Mouse (Mus musculus) adrenal gland, adult 8-10 months (tissue): ENCODE results near the gene Hdac4. TPM values are rescaled to one million over a fixed set of nuclear protein-coding genes. Genes with fewer than 3 reads are reported as not detected.
A peak's percentile ranks its signal among the peaks of the same experiment; 100 is the strongest.

Experiments used
- DNase-seq: peaks from one replicate; pipeline ENCODE4 v3.0.0; 2022
- total RNA-seq, 4 experiments: library from RNA; stranded (reverse); gene quantifications; 2 replicates each; pipeline ENCODE4 v1.2.4; 2022

Hdac4 gene
- total RNA-seq, 4 experiments from 2014 or later = 94.2 to 128 (median 101) TPM

GRCm38 (mm10) chr1:92129751-92130150 lies 65.7 kb downstream of the Hdac4 start:
- DNase-seq = no peak

- DNase-seq = no peak
Measured at GRCm38 (mm10) chr1:92127785-92128184, 67.7 kb downstream of the Hdac4 start.

- no peak for DNase-seq
Measured at GRCm38 (mm10) chr1:92127366-92127765, 68.1 kb downstream of the Hdac4 start.

- DNase-seq = no peak
Measured at GRCm38 (mm10) chr1:92124497-92125201, 70.8 kb downstream of the Hdac4 start.

DNA sequence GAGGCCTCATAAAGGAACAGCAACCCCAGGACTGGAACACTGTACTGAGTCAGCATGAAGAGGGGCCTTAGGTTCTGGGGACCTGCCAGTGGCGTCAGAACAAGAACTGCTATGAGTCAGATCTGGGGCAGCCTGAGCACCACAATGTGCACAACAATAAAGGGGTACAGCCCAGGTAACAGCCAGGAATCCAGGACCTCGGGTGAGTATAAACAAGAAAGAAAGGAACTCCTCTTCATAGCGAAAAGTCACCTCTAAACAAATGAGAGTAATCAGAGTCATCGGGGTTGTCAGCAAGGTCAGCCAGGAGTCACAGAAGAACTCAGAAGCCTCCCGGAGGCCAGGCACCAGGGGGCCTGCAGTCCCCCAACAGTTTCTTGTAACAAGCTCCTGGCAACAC lies 76.2 kb downstream of the Hdac4 start:
- DNase-seq = no peak

DNA sequence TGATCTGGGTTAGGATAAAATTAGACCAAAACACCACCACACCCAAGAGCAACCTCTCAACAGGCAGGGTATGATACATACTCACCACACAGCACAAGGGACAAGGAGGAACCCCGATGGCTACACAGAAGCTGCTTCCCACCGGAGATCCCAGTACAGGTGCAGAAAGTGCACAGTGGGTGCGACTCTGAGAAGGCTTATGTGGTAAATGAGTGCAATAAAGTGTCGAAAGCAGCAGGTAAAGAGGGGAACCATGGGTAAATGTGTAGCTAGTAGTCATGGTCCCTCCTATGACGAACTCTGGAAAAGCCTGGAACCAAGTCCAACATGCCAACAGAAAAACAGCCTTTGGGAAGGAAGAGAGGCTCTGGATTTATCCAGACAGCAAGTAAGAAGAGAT lies 77.9 kb downstream of the Hdac4 start:
- no peak for DNase-seq

- no peak for DNase-seq
Measured at GRCm38 (mm10) chr1:92116169-92116568, 79.3 kb downstream of the Hdac4 start.

GRCm38 (mm10) chr1:92114091-92114490 lies 81.4 kb downstream of the Hdac4 start:
- no peak for DNase-seq

DNA sequence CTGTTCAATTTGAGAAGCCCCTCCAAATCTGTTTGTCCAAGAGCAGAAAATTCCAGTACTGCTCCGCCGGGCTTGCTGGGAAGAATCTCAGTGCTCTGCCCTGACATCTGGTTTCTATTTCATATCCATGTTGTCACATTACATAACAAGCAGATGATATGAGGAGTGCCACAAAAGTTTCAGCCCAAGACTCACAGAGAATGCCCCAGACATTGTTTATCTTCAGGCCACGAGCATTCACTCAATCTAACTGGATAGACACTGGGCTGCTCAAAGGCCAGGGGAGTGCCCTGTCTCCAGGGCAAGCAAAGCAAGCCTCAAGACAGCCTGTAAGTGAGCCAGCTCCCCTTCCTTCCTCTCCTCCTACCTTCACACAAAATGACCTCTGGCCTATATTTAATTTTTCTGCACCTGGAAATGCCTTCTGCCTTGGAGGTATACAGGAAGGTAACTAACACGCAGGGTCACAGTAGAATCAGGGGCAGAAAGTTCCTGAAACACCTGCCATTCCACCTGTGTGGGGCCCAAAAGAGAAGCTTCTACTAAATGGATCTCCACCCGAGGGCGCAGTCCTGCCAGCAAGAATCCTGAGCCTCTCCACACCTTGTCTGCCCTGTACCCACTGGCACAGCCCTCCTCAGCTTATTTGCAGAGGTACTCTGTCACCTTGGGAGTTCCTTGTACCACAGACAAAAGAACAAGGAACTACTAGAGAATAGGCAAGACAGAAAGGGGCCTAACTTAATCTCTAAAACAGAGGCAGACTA lies 82.1 kb downstream of the Hdac4 start:
- no peak for DNase-seq

DNA sequence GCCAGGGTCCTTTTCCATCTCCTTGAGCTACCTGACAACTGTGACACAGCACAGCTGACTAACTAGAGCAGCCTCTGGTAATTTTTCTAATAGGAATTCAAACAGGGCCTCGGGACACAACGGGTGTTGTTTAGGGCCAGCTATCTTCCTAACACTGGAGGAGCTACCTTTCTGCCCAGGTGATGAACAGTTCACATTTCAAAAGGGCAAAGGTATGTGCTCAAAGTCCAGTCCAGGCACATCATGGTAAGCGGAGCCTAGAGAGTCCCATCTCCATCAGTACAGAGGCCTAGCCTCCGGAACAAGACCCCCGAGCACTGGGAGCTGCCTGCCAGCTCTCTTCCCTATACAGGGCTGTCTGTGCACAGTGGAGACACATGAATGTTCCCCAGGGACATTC lies 82.9 kb downstream of the Hdac4 start:
- DNase-seq = no peak

GRCm38 (mm10) chr1:92111551-92111950 lies 83.9 kb downstream of the Hdac4 start:
- no peak for DNase-seq

- DNase-seq = no peak
Measured at GRCm38 (mm10) chr1:92111026-92111425, 84.5 kb downstream of the Hdac4 start.

- DNase-seq = no peak
Measured at GRCm38 (mm10) chr1:92109221-92109620, 86.3 kb downstream of the Hdac4 start.

DNA sequence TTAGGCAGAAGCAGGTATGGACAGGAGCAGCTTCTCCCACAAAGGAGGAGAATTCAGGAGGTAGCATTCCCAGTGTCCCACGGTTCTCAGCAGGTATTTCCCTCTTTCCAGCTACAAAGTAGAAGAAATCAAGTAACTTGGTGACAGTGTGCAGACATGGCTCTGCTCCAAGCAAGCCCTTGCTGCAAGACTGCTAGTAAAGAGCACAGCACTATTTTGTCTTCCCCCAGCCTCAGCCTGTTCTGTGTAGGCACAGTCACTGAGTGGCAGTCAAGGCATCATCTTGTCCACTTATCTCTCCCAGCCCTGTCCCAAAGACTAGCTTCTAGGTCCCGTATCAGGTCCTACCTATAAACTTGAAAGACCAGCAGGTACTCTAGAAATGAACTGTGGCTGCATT lies 86.9 kb downstream of the Hdac4 start:
- DNase-seq = no peak

DNA sequence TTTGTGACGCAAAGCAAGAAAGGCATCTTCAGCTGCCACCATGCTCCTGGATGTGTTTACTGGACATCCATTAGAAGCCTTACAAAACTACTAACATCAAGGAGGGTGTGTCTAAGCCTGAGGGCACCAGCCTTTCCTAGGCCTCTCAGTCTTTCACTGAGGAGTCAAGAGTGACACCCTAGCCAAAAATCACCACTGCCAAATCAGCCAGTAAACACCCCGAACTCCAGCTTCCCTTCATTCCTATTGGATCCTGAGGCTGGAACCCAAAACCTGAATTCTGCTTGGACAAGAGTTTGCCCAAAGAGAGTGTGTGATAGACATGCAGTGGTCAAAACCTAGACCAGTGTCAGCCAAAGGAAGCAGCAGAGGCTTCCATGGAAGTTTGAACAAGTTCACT lies 87.5 kb downstream of the Hdac4 start:
- DNase-seq = no peak

DNA sequence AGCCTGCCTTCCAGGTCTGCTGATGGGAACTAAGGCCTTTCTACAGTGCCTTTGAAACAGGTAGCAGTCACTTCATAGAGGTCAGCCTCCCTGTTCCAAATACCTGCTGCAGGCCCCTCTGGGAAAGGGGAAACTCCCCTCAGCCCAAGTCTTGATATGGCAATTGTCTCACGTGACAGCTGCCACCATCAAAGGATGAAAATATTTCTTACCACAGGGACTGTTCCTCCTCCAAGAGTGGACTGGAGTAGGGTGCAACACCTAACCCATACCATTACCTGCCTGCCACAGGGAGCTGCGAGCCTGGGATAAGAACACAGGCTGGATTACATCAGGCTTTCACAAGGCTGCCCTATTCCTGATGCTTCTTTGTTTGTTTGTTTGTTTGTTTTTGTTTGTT lies 88.0 kb downstream of the Hdac4 start:
- DNase-seq = no peak

- no peak for DNase-seq
Measured at GRCm38 (mm10) chr1:92106486-92107160, 88.9 kb downstream of the Hdac4 start.

- DNase-seq = peak; percentile 62
Measured at GRCm38 (mm10) chr1:92104718-92105117, 90.8 kb downstream of the Hdac4 start.

GRCm38 (mm10) chr1:92103971-92104370 lies 91.5 kb downstream of the Hdac4 start:
- DNase-seq = no peak

DNA sequence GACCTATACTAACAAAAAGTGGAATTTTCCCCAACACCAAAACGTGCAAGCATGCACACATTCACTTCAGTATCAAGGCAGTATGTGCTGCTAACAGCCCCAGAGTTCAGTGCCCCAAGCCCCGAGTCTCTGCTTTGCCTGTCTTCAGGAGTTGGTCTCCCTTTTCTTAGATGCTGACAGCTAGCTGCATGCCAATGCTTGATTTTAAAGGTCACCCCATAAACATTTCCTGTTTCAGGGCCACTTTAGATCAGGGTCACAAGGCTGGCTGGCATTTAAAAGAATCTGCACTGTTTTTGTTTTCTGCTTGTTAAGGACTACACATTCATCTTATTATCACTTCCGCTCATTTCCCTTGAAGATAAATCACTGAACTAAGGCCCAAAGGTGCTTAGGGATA lies 92.1 kb downstream of the Hdac4 start:
- no peak for DNase-seq

- no peak for DNase-seq
Measured at GRCm38 (mm10) chr1:92102825-92103224, 92.7 kb downstream of the Hdac4 start.

DNA sequence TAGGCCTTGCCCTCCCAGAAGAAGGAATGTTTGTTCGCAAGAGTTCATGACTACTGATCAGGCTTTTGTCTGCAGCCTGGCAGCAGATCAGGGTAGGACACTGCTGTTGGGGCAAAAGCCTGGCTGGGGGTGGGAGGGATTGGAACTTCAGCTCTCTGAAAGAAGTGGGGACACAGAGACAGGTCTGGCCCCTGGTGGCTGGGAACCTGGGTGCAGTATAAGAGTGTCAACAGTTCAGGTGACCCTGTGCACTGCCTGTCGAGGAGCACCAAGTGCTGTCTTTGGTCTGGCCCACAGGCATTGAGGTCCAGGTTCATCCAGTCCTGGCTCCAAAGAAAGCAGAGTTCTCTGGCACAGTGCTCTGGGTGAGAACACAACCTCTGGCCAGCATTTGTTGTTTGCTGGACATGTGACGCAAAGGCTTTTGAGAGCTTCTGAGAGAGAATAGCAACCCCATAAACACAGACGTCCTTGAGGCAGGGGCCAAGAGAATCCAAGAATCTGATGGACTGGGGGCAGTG lies 95.1 kb downstream of the Hdac4 start:
- DNase-seq = peak; percentile 80

DNA sequence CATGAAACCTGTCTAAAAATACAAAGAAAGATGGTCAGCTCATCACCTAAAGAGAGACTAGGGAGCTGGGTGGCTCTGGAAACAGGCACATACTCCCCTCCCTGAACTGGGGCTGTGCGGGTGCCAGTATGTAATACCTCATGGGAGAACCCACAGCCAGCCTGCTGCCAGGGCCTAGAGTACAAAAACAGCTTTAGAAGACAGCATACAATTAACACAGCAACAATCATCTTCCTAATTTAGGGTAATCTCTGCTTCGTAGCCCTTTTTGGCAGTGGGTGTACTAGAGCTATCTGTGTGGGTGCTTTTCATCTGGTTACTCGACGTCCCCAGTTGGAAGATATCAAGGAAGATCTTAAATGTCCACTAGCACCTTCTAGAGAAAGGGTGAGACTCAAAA lies 95.5 kb downstream of the Hdac4 start:
- no peak for DNase-seq
